Mouse (Mus musculus) midbrain, embryonic 12.5 days (tissue): ENCODE measurements around the gene Prune2. TPM values are rescaled to one million over a fixed set of nuclear protein-coding genes. Genes with fewer than 3 reads are reported as not detected.

Source experiments
- ATAC-seq: fragments of 200-750 bp; cut with Nextera tagmentation; 2 replicates; pipeline ENCODE4 v1.8.0; 2017; ENCODE audit warnings: low read depth, moderate TSS enrichment, moderate library complexity; ENCODE audit not compliant: low FRiP score
- H3K27ac ChIP-seq: fragments of 300-500 bp; sonication (generic); replicated peaks from 2 replicates; pipeline ENCODE4 v1.5.1; 2016; ENCODE audit warnings: mild to moderate bottlenecking
- H3K27me3 ChIP-seq: fragments of 300-500 bp; sonication (generic); 2 replicates; pipeline ENCODE4 v1.6.1; 2016; ENCODE audit warnings: mild to moderate bottlenecking
- H3K36me3 ChIP-seq: fragments of 300-500 bp; sonication (generic); 2 replicates; pipeline ENCODE4 v1.6.1; 2016
- H3K4me1 ChIP-seq: fragments of 300-500 bp; sonication (generic); 2 replicates; pipeline ENCODE4 v1.6.1; 2016
- H3K4me2 ChIP-seq: fragments of 300-500 bp; sonication (generic); replicated peaks from 2 replicates; pipeline ENCODE4 v1.6.1; 2016; ENCODE audit warnings: mild to moderate bottlenecking, moderate library complexity
- H3K4me3 ChIP-seq: fragments of 300-500 bp; sonication (generic); 2 replicates; pipeline ENCODE4 v1.5.1; 2016; ENCODE audit warnings: mild to moderate bottlenecking
- H3K9ac ChIP-seq: fragments of 300-500 bp; sonication (generic); replicated peaks from 2 replicates; pipeline ENCODE4 v1.6.1; 2016; ENCODE audit warnings: mild to moderate bottlenecking, moderate library complexity
- H3K9me3 ChIP-seq: fragments of 300-500 bp; sonication (generic); 2 replicates; pipeline ENCODE4 v1.6.1; 2016; ENCODE audit warnings: mild to moderate bottlenecking
- WGBS: fragments of 180-500 bp; shearing (Covaris S2); methylation state at CpG from one replicate; pipeline ENCODE4 v1.1.7; 2016; 5-methylcytosine and 5-hydroxymethylcytosine counted together
- polyA plus RNA-seq: library from polyadenylated mRNA; unstranded; fragments of >200 nt; fragmentation: Nextera tagmentation; extraction: Ambion mirVana; gene quantifications from 2 replicates; pipeline ENCODE4 v1.2.1, GENCODE M21; 2016

Gene Prune2
- polyA plus RNA-seq: 1.7 and 2.3 TPM in 2 replicates

- no peaks in the 10 kb centered on the region for H3K36me3 ChIP-seq
- peak within 1 kb of the TSS; percentile 91 for H3K4me2 ChIP-seq
- under 1% methylated on average over 36 of the region's 36 CpGs for WGBS
- H3K27ac ChIP-seq: no peak within 1 kb of the TSS
- H3K4me3 ChIP-seq: peak within 1 kb of the TSS; percentile 50
- peaks cover 13% of the 10 kb centered on the region for H3K4me1 ChIP-seq
- ATAC-seq: peak; percentile 94
- H3K9ac ChIP-seq: peak within 1 kb of the TSS; percentile 46
- H3K9me3 ChIP-seq: no peaks in the 10 kb centered on the region
- peaks cover 47% of the 10 kb centered on the region for H3K27me3 ChIP-seq
Measured at GRCm38 (mm10) chr19:16955613-16956271, at the start of gene Prune2. Prune2 (plus strand) TSS chr19:16956118.

GRCm38 (mm10) chr19:16911507-16911906 is 44.4 kb upstream of the Prune2 start:
- no peak for ATAC-seq
- H3K36me3 ChIP-seq: no peaks in the 10 kb centered on the region
- H3K9me3 ChIP-seq: no peaks in the 10 kb centered on the region
- 85% methylated on average over 5 of the region's 5 CpGs for WGBS
- H3K27me3 ChIP-seq: no peaks in the 10 kb centered on the region
- no peak overlapping the region for H3K27ac ChIP-seq
- H3K4me3 ChIP-seq: no peak overlapping the region
- no peaks in the 10 kb centered on the region for H3K4me1 ChIP-seq
- no peak overlapping the region for H3K9ac ChIP-seq
- H3K4me2 ChIP-seq: no peak overlapping the region

GRCm38 (mm10) chr19:16924516-16924915 is 31.4 kb upstream of the Prune2 start:
- Histone ChIP-seq H3K4me1 (no peaks in the 10 kb centered on the region), H3K9me3 (no peaks in the 10 kb centered on the region), H3K9ac (no peak overlapping the region), H3K27me3 (no peaks in the 10 kb centered on the region), H3K4me2 (no peak overlapping the region), H3K27ac (no peak overlapping the region), H3K4me3 (no peak overlapping the region), H3K36me3 (no peaks in the 10 kb centered on the region)
- no peak for ATAC-seq
- 89% methylated on average over 4 of the region's 4 CpGs for WGBS

GRCm38 (mm10) chr19:16934664-16935063 is 21.3 kb upstream of the Prune2 start:
- no peak for ATAC-seq
- WGBS: 89% methylated on average over 8 of the region's 8 CpGs

GRCm38 (mm10) chr19:16948794-16949313 is 7.1 kb upstream of the Prune2 start:
- H3K4me1 ChIP-seq: no peaks in the 10 kb centered on the region
- no peak for ATAC-seq
- no peaks in the 10 kb centered on the region for H3K36me3 ChIP-seq
- no peak overlapping the region for H3K4me3 ChIP-seq
- H3K27me3 ChIP-seq: peaks cover 9% of the 10 kb centered on the region; the same call in 1 of the 2 replicates
- no peaks in the 10 kb centered on the region for H3K9me3 ChIP-seq
- WGBS: 84% methylated on average over 2 of the region's 2 CpGs
- H3K4me2 ChIP-seq: no peak overlapping the region
- no peak overlapping the region for H3K27ac ChIP-seq
- no peak overlapping the region for H3K9ac ChIP-seq

More at GRCm38 (mm10) chr19:16934664-16935063, 21.3 kb upstream of the Prune2 start:
- H3K9ac ChIP-seq: no peak overlapping the region
- no peak overlapping the region for H3K27ac ChIP-seq
- H3K9me3 ChIP-seq: no peaks in the 10 kb centered on the region
- no peaks in the 10 kb centered on the region for H3K36me3 ChIP-seq
- no peaks in the 10 kb centered on the region for H3K27me3 ChIP-seq
- no peak overlapping the region for H3K4me3 ChIP-seq
- no peak overlapping the region for H3K4me2 ChIP-seq
- no peaks in the 10 kb centered on the region for H3K4me1 ChIP-seq

- Histone ChIP-seq H3K36me3 (no peaks in the 10 kb centered on the region), H3K4me1 (no peaks in the 10 kb centered on the region), H3K4me3 (no peak overlapping the region), H3K9ac (no peak overlapping the region), H3K27ac (no peak overlapping the region), H3K9me3 (no peaks in the 10 kb centered on the region), H3K27me3 (peaks cover 13% of the 10 kb centered on the region), H3K4me2 (no peak overlapping the region)
- no peak for ATAC-seq
- 84% methylated on average over 2 of the region's 2 CpGs for WGBS
Measured at GRCm38 (mm10) chr19:16949341-16949740, 6.6 kb upstream of the Prune2 start.

- WGBS: 60% methylated on average over 9 of the region's 9 CpGs
- no peak overlapping the region for H3K9ac ChIP-seq
- ATAC-seq: no peak
Measured at GRCm38 (mm10) chr19:16950051-16950450, 5.9 kb upstream of the Prune2 start.

GRCm38 (mm10) chr19:16950664-16951363 is 5.1 kb upstream of the Prune2 start:
- Histone ChIP-seq H3K9ac (no peak overlapping the region), H3K4me2 (no peak overlapping the region), H3K9me3 (no peaks in the 10 kb centered on the region), H3K36me3 (no peaks in the 10 kb centered on the region), H3K27me3 (peaks cover 26% of the 10 kb centered on the region), H3K4me3 (no peak overlapping the region), H3K27ac (no peak overlapping the region), H3K4me1 (peaks cover 5% of the 10 kb centered on the region)
- WGBS: 83% methylated on average over 8 of the region's 8 CpGs
- no peak for ATAC-seq

More at GRCm38 (mm10) chr19:16950051-16950450, 5.9 kb upstream of the Prune2 start:
- Histone ChIP-seq H3K36me3 (no peaks in the 10 kb centered on the region), H3K9me3 (no peaks in the 10 kb centered on the region), H3K27ac (no peak overlapping the region), H3K4me1 (no peaks in the 10 kb centered on the region), H3K4me3 (no peak overlapping the region), H3K27me3 (peaks cover 19% of the 10 kb centered on the region), H3K4me2 (no peak overlapping the region)

GRCm38 (mm10) chr19:16954736-16955135 is 1.2 kb upstream of the Prune2 start:
- 66% methylated on average over 6 of the region's 6 CpGs for WGBS
- Histone ChIP-seq H3K9me3 (no peaks in the 10 kb centered on the region), H3K27me3 (peaks cover 47% of the 10 kb centered on the region), H3K4me2 (no peak overlapping the region), H3K27ac (no peak overlapping the region), H3K4me1 (peaks cover 13% of the 10 kb centered on the region), H3K4me3 (no peak overlapping the region), H3K9ac (no peak overlapping the region), H3K36me3 (no peaks in the 10 kb centered on the region)
- no peak for ATAC-seq

GRCm38 (mm10) chr19:16955231-16955612 is 696 bp upstream of the Prune2 start:
- Histone ChIP-seq H3K27ac (no peak overlapping the region), H3K9ac (peak overlapping the region; percentile 46; the same call in 1 of the 2 replicates), H3K36me3 (no peaks in the 10 kb centered on the region), H3K4me2 (peak overlapping the region; percentile 91), H3K27me3 (peaks cover 47% of the 10 kb centered on the region), H3K4me3 (peak overlapping the region; percentile 50), H3K9me3 (no peaks in the 10 kb centered on the region), H3K4me1 (peaks cover 13% of the 10 kb centered on the region)
- no peak; the same call in 1 of the 2 replicates for ATAC-seq
- WGBS: 57% methylated on average over 9 of the region's 9 CpGs

GRCm38 (mm10) chr19:16956319-16956718 is 401 bp downstream of the Prune2 start:
- no peak for ATAC-seq
- peak overlapping the region; percentile 50 for H3K4me3 ChIP-seq
- H3K36me3 ChIP-seq: no peaks in the 10 kb centered on the region
- no peaks in the 10 kb centered on the region for H3K9me3 ChIP-seq
- peak overlapping the region; percentile 46; the same call in 1 of the 2 replicates for H3K9ac ChIP-seq
- WGBS: 5% methylated on average over 7 of the region's 7 CpGs
- no peak overlapping the region for H3K27ac ChIP-seq
- H3K27me3 ChIP-seq: peaks cover 46% of the 10 kb centered on the region
- H3K4me2 ChIP-seq: peak overlapping the region; percentile 91
- H3K4me1 ChIP-seq: peaks cover 13% of the 10 kb centered on the region

GRCm38 (mm10) chr19:16959051-16959450 is 3.1 kb downstream of the Prune2 start:
- Histone ChIP-seq H3K27ac (no peak overlapping the region), H3K9ac (no peak overlapping the region), H3K4me3 (no peak overlapping the region), H3K4me1 (peaks cover 13% of the 10 kb centered on the region), H3K27me3 (peaks cover 38% of the 10 kb centered on the region), H3K36me3 (no peaks in the 10 kb centered on the region), H3K4me2 (no peak overlapping the region), H3K9me3 (no peaks in the 10 kb centered on the region)
- no peak for ATAC-seq
- 90% methylated on average over 4 of the region's 4 CpGs for WGBS
